Mouse (Mus musculus) E14TG2a.4 (cell line): Measurements from ENCODE around the gene Zfp536.

Experiments used
- CTCF ChIP-seq: conservative IDR thresholded peaks from 2 replicates; pipeline ENCODE4 v1.5.1; 2014; ENCODE audit warnings: low read length
- NANOG ChIP-seq: IDR thresholded peaks from 2 replicates; pipeline ENCODE4 v1.6.1; 2014; ENCODE audit warnings: borderline replicate concordance, low read length, mixed read lengths
- POU5F1 ChIP-seq: IDR thresholded peaks from 2 replicates; pipeline ENCODE4 v1.6.1; 2014; ENCODE audit warnings: low read length, borderline replicate concordance

- TF ChIP-seq CTCF (no peak), NANOG (no peak), POU5F1 (no peak)
Observed at GRCm38 (mm10) chr7:37639740-37640397, 133.6 kb downstream of the Zfp536 start.
